Mouse (Mus musculus): Measurements from ENCODE around the gene Has3. TPM values are rescaled to one million over a fixed set of nuclear protein-coding genes. Genes with fewer than 3 reads are reported as not detected.

Gene Has3
- polyA plus RNA-seq, 1 experiment: 0.90 TPM

DNA sequence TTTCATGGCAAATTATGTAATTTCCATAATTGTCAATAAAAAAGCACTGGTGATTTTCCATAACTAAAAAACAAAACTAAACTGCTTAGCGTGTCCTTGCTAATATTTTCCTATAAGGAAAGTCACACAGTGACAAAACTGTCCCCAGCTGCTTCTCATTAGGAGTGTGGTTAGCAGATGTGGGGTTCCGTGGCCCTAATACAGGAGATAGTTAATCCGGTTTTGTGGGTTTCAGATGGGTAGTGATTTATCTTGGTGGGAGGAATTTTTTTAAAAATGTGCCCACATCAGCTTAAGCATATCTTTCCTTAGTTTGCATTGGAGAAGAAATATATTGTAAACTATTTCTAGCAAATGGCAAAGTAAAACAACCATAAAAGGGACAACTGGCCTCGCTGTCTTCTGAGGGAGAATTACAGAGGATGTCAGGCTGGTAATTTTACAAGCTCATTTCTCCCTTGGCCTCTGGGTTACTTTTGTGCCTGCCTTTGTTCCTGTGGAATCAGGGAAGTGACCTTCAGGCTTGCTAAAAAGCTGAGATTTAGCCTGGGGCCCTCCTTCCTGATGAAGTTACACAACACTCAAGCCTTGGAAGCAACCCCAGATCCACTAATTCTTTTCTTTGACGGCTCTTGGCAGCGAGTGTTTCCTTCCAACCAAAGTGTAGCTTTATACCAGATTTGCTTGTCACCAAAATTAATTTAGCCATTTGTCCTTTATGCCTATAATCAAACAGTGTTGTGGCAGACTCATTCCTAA lies 59.3 kb downstream of the Has3 start:
- no peak for DNase-seq (ENCODE audit: extremely low spot score in 1 of 2, low spot score in 1 of 2)

DNA sequence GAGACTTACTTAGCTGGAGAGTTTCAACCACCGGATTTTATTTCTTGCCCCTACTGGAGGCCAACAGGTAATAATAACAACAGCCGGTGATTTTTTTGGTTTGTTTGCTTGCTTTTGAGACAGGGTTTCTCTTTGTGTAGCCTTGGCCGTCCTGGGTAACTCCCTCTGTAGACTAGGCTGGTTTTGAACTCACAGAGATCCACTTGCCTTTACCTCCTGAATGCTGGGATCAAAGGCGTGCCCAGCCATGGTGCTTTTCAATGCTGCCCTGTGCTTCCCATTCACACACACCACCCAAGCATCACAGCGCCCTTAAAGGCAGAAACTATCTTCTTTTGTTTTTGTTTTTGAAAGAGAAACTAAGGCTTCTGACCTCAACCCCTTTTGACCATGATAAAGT lies 59.9 kb downstream of the Has3 start:
- no peak for DNase-seq (ENCODE audit: extremely low spot score in 1 of 2, low spot score in 1 of 2)

DNA sequence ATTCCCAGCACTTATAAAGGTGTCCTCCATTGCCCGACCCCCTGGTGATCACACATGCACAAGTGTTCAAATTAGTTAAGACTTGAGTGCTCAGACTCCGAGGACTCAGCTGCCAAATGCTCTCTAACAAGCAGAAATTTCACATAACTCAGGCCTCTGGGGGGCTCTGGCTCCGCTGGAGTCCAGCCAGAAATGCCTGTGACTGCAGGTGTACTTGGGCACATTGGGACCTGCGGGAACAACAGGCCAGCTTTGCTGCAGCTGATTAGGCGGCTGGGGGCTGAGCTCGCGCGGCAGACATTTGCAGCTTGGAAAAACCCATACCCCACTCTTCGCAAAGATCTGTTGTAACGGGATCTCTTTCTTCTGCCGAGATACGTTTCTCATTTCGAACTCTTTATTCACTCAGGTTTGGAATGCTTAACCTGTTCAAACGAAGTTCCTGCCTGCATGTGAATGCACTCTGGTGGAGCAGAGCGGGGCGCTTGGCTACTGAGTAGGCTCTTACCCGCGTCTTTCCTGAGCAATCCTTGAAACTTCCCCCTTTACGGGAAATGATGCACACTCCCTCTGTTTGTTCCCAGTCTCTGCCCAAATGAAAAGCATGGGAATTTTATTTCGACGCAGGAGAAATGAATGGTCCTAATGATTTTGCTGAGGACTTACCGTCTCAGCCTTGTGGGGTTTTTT lies 62.5 kb downstream of the Has3 start:
- DNase-seq (ENCODE audit: extremely low spot score in 1 of 2, low spot score in 1 of 2): no peak

DNA sequence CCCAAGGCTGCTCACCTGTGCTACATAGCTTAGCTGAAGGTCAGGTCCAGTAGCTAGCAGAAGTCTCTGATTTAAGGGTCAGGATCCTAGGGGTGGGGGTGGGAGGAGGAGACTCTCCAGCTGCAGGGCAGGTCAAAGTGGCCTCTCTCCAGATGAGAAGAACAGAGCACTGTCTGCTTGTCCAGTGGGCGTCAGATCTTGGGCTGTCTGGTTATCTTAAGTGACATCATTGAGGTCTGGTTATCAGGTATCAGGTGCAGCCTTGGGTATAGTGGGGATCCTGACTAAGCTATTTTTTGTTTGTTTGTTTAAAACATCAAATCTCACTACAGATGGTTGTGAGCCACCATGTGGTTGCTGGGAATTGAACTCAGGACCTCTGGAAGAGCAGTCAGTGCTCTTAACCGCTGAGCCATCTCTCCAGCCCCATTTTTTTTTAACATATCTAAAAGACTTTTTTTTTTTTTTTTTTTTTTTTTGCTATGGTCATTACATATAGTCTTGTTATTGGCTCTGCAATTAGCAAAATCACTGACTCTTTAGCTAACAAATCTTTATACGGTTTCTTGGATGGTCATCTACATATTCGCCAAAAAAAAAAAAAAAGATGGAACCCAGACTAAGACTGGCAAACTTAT lies 63.6 kb downstream of the Has3 start:
- no peak for DNase-seq (ENCODE audit: extremely low spot score in 1 of 2, low spot score in 1 of 2)

Other genes starting within 250 kb of the Has3 start
- gene Tango6, start 187.2 kb upstream of the Has3 start, polyA plus RNA-seq (2012; rRNA removed): 2.5 and 2.9 TPM in 2 replicates
- 27.4 and 28.9 TPM in 2 replicates for gene Utp4, start 23.4 kb downstream of the Has3 start, polyA plus RNA-seq (2012; rRNA removed)
- 6.0 and 6.8 TPM in 2 replicates for gene Sntb2, start 65.5 kb downstream of the Has3 start, polyA plus RNA-seq (2012; rRNA removed)
- 92.5 and 98.7 TPM in 2 replicates for gene Vps4a, start 161.0 kb downstream of the Has3 start, polyA plus RNA-seq (2012; rRNA removed)
- gene Pdf, start 178.4 kb downstream of the Has3 start, polyA plus RNA-seq (2012; rRNA removed): 27.3 and 31.7 TPM in 2 replicates
- gene Cog8, start 186.4 kb downstream of the Has3 start, polyA plus RNA-seq (2012; rRNA removed): 34.5 and 35.6 TPM in 2 replicates
- 30.2 and 37.5 TPM in 2 replicates for gene Nip7, start 186.6 kb downstream of the Has3 start, polyA plus RNA-seq (2012; rRNA removed)
- not detected in 2 replicates for gene Tmed6, start 195.4 kb downstream of the Has3 start, polyA plus RNA-seq (2012; rRNA removed)
- 33.2 and 34.8 TPM in 2 replicates for gene Terf2, start 226.3 kb downstream of the Has3 start, polyA plus RNA-seq (2012; rRNA removed)